Mouse (Mus musculus) testis, adult 2 months (tissue): ENCODE data around the gene Pitpnc1.

Experiments
- CTCF ChIP-seq: fragments of 200-500 bp; IDR thresholded peaks from 2 replicates; pipeline ENCODE4 v1.5.1; 2012; ENCODE audit warnings: low read depth, mild to moderate bottlenecking, inconsistent platforms, low read length, moderate library complexity; ENCODE audit not compliant: control insufficient read depth, insufficient read depth, insufficient replicate concordance
- POLR2A ChIP-seq: fragments of 200-500 bp; IDR thresholded peaks from 2 replicates; pipeline ENCODE4 v1.6.1; 2012; ENCODE audit warnings: low read depth, mild to moderate bottlenecking, inconsistent platforms, low read length, moderate library complexity; ENCODE audit not compliant: control insufficient read depth

- TF ChIP-seq CTCF (no peak), POLR2A (no peak)
These were observed 117.9 kb downstream of the Pitpnc1 start for GRCm38 (mm10) chr11:107352596-107352995.
